Mouse (Mus musculus): ENCODE results near the gene Nme7.

Gene Nme7

GRCm38 (mm10) chr1:164459127-164459905 lies 155.4 kb downstream of the Nme7 start:
- peaks cover 67% of the 10 kb centered on the region for H3K4me1 ChIP-seq (replicated peaks; ENCODE audit: low read depth, low read length)
- H3K27me3 ChIP-seq (ENCODE audit: insufficient read depth, low read length), result peaks cover 8% of the 10 kb centered on the region; the same call in 1 of the 2 replicates

GRCm38 (mm10) chr1:164460921-164461697 lies 157.2 kb downstream of the Nme7 start:
- 0 out of 2 replicates have a peak overlapping the region, but pooled peaks have one; percentile 29 for H3K4me3 ChIP-seq (replicated peaks; ENCODE audit: low read length)
- H3K27me3 ChIP-seq (ENCODE audit: insufficient read depth, low read length), result peaks cover 8% of the 10 kb centered on the region; the same call in 1 of the 2 replicates
- H3K9me3 ChIP-seq (ENCODE audit: low read length), result no peaks in the 10 kb centered on the region
- H3K36me3 ChIP-seq (ENCODE audit: insufficient read depth, low read length), result no peaks in the 10 kb centered on the region
- no peak for TF ChIP-seq NANOG (IDR thresholded peaks at IDR 0.05; ENCODE audit: borderline replicate concordance, low read length)
- no peak for TF ChIP-seq POU5F1 (IDR thresholded peaks at IDR 0.05; ENCODE audit: borderline replicate concordance, low read length)
- TF ChIP-seq CTCF (conservative IDR thresholded peaks at IDR 0.05; ENCODE audit: low read length), result no peak
- H3K4me1 ChIP-seq (replicated peaks; ENCODE audit: low read depth, low read length), result peaks cover 55% of the 10 kb centered on the region

More at GRCm38 (mm10) chr1:164459127-164459905, 155.4 kb downstream of the Nme7 start:
- H3K36me3 ChIP-seq (ENCODE audit: insufficient read depth, low read length), result peaks cover 5% of the 10 kb centered on the region; the same call in 1 of the 2 replicates
- TF ChIP-seq NANOG (IDR thresholded peaks at IDR 0.05; ENCODE audit: borderline replicate concordance, low read length) (no peak), CTCF (conservative IDR thresholded peaks at IDR 0.05; ENCODE audit: low read length) (no peak), POU5F1 (IDR thresholded peaks at IDR 0.05; ENCODE audit: borderline replicate concordance, low read length) (no peak)
- H3K4me3 ChIP-seq (replicated peaks; ENCODE audit: low read length), result peak overlapping the region; percentile 90
- H3K9me3 ChIP-seq (ENCODE audit: low read length), result no peaks in the 10 kb centered on the region

GRCm38 (mm10) chr1:164461726-164462125 lies 157.8 kb downstream of the Nme7 start:
- Histone ChIP-seq H3K9me3 (ENCODE audit: low read length) (no peaks in the 10 kb centered on the region), H3K27me3 (ENCODE audit: insufficient read depth, low read length) (peaks cover 8% of the 10 kb centered on the region; the same call in 1 of the 2 replicates), H3K4me3 (replicated peaks; ENCODE audit: low read length) (peak overlapping the region; percentile 29; the same call in 1 of the 2 replicates), H3K4me1 (replicated peaks; ENCODE audit: low read depth, low read length) (peaks cover 49% of the 10 kb centered on the region), H3K36me3 (ENCODE audit: insufficient read depth, low read length) (no peaks in the 10 kb centered on the region)
- TF ChIP-seq CTCF (conservative IDR thresholded peaks at IDR 0.05; ENCODE audit: low read length) (no peak), POU5F1 (IDR thresholded peaks at IDR 0.05; ENCODE audit: borderline replicate concordance, low read length) (no peak), NANOG (IDR thresholded peaks at IDR 0.05; ENCODE audit: borderline replicate concordance, low read length) (no peak)

- no peaks in the 10 kb centered on the region for H3K27me3 ChIP-seq (ENCODE audit: insufficient read depth, low read length)
- H3K36me3 ChIP-seq (ENCODE audit: insufficient read depth, low read length), result no peaks in the 10 kb centered on the region
- H3K9me3 ChIP-seq (ENCODE audit: low read length), result no peaks in the 10 kb centered on the region
- no peak overlapping the region for H3K4me3 ChIP-seq (replicated peaks; ENCODE audit: low read length)
- H3K4me1 ChIP-seq (replicated peaks; ENCODE audit: low read depth, low read length), result peaks cover 38% of the 10 kb centered on the region
- TF ChIP-seq NANOG (IDR thresholded peaks at IDR 0.05; ENCODE audit: borderline replicate concordance, low read length), result no peak
- TF ChIP-seq CTCF (conservative IDR thresholded peaks at IDR 0.05; ENCODE audit: low read length), result no peak
- no peak for TF ChIP-seq POU5F1 (IDR thresholded peaks at IDR 0.05; ENCODE audit: borderline replicate concordance, low read length)
Measured at GRCm38 (mm10) chr1:164467406-164467805, 163.5 kb downstream of the Nme7 start.

GRCm38 (mm10) chr1:164468329-164468728 lies 164.4 kb downstream of the Nme7 start:
- Histone ChIP-seq H3K4me1 (replicated peaks; ENCODE audit: low read depth, low read length) (peaks cover 38% of the 10 kb centered on the region), H3K36me3 (ENCODE audit: insufficient read depth, low read length) (no peaks in the 10 kb centered on the region), H3K9me3 (ENCODE audit: low read length) (no peaks in the 10 kb centered on the region), H3K27me3 (ENCODE audit: insufficient read depth, low read length) (no peaks in the 10 kb centered on the region), H3K4me3 (replicated peaks; ENCODE audit: low read length) (no peak overlapping the region)
- TF ChIP-seq CTCF (conservative IDR thresholded peaks at IDR 0.05; ENCODE audit: low read length), result no peak
- TF ChIP-seq POU5F1 (IDR thresholded peaks at IDR 0.05; ENCODE audit: borderline replicate concordance, low read length), result no peak
- no peak for TF ChIP-seq NANOG (IDR thresholded peaks at IDR 0.05; ENCODE audit: borderline replicate concordance, low read length)

- Histone ChIP-seq H3K27me3 (ENCODE audit: insufficient read depth, low read length) (no peaks in the 10 kb centered on the region), H3K9me3 (ENCODE audit: low read length) (no peaks in the 10 kb centered on the region), H3K36me3 (ENCODE audit: insufficient read depth, low read length) (no peaks in the 10 kb centered on the region), H3K4me3 (replicated peaks; ENCODE audit: low read length) (no peak overlapping the region), H3K4me1 (replicated peaks; ENCODE audit: low read depth, low read length) (peaks cover 35% of the 10 kb centered on the region)
- TF ChIP-seq CTCF (conservative IDR thresholded peaks at IDR 0.05; ENCODE audit: low read length), result no peak
- no peak for TF ChIP-seq POU5F1 (IDR thresholded peaks at IDR 0.05; ENCODE audit: borderline replicate concordance, low read length)
- TF ChIP-seq NANOG (IDR thresholded peaks at IDR 0.05; ENCODE audit: borderline replicate concordance, low read length), result no peak
Measured at GRCm38 (mm10) chr1:164470985-164471384, 167.1 kb downstream of the Nme7 start.

- Histone ChIP-seq H3K36me3 (ENCODE audit: insufficient read depth, low read length) (no peaks in the 10 kb centered on the region), H3K27me3 (ENCODE audit: insufficient read depth, low read length) (no peaks in the 10 kb centered on the region), H3K4me1 (replicated peaks; ENCODE audit: low read depth, low read length) (peaks cover 35% of the 10 kb centered on the region), H3K4me3 (replicated peaks; ENCODE audit: low read length) (no peak overlapping the region), H3K9me3 (ENCODE audit: low read length) (no peaks in the 10 kb centered on the region)
- no peak for TF ChIP-seq NANOG (IDR thresholded peaks at IDR 0.05; ENCODE audit: borderline replicate concordance, low read length)
- TF ChIP-seq CTCF (conservative IDR thresholded peaks at IDR 0.05; ENCODE audit: low read length), result no peak
- no peak for TF ChIP-seq POU5F1 (IDR thresholded peaks at IDR 0.05; ENCODE audit: borderline replicate concordance, low read length)
Measured at GRCm38 (mm10) chr1:164471632-164472031, 167.7 kb downstream of the Nme7 start.

GRCm38 (mm10) chr1:164473398-164473797 lies 169.5 kb downstream of the Nme7 start:
- no peaks in the 10 kb centered on the region for H3K9me3 ChIP-seq (ENCODE audit: low read length)
- H3K4me1 ChIP-seq (replicated peaks; ENCODE audit: low read depth, low read length), result peaks cover 23% of the 10 kb centered on the region
- no peak overlapping the region for H3K4me3 ChIP-seq (replicated peaks; ENCODE audit: low read length)
- H3K27me3 ChIP-seq (ENCODE audit: insufficient read depth, low read length), result no peaks in the 10 kb centered on the region
- TF ChIP-seq NANOG (IDR thresholded peaks at IDR 0.05; ENCODE audit: borderline replicate concordance, low read length) (no peak), POU5F1 (IDR thresholded peaks at IDR 0.05; ENCODE audit: borderline replicate concordance, low read length) (no peak), CTCF (conservative IDR thresholded peaks at IDR 0.05; ENCODE audit: low read length) (no peak)
- H3K36me3 ChIP-seq (ENCODE audit: insufficient read depth, low read length), result no peaks in the 10 kb centered on the region

All from E14TG2a.4 (cell line).